Mouse (Mus musculus): ENCODE measurements around the gene Col24a1.
A peak's percentile ranks its signal among the peaks of the same experiment; 100 is the strongest.

Gene Col24a1

DNA sequence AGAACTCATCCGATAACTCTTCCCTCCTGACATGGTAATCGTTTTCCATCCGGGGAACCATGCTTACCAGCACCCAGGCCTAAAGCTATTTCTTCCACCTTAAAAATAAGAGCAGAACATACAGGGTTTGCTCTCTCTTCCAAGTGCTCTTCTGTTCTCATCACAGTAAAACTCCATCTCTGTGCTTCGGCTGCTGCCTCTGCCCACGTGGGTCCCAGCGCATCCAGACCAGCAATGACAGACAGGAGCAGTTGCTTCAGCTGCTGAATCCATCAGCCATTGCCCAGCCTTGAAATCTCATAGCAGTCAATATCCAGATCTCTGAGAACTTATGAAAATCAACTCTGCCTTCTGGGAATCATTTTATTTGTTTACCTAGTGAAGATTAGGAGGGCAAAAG, 110.7 kb downstream of the Col24a1 start:
- H3K9me3 ChIP-seq (ENCODE audit: low read length): no peaks in the 10 kb centered on the region
- no peak overlapping the region for H3K4me3 ChIP-seq (replicated peaks; ENCODE audit: low read length)
- TF ChIP-seq NANOG (IDR thresholded peaks at IDR 0.05; ENCODE audit: borderline replicate concordance, low read length): no peak
- no peak for TF ChIP-seq CTCF (conservative IDR thresholded peaks at IDR 0.05; ENCODE audit: low read length)
- no peak for TF ChIP-seq POU5F1 (IDR thresholded peaks at IDR 0.05; ENCODE audit: borderline replicate concordance, low read length)
- H3K36me3 ChIP-seq (ENCODE audit: insufficient read depth, low read length): no peaks in the 10 kb centered on the region
- peaks cover 11% of the 10 kb centered on the region; the same call in 1 of the 2 replicates for H3K27me3 ChIP-seq (ENCODE audit: insufficient read depth, low read length)
- H3K4me1 ChIP-seq (replicated peaks; ENCODE audit: low read depth, low read length): peaks cover 9% of the 10 kb centered on the region

- peaks cover 3% of the 10 kb centered on the region; the same call in 1 of the 2 replicates for H3K27me3 ChIP-seq (ENCODE audit: insufficient read depth, low read length)
- TF ChIP-seq CTCF (conservative IDR thresholded peaks at IDR 0.05; ENCODE audit: low read length): peak; percentile 58
- no peak for TF ChIP-seq NANOG (IDR thresholded peaks at IDR 0.05; ENCODE audit: borderline replicate concordance, low read length)
Observed at GRCm38 (mm10) chr3:145408045-145408444, 115.8 kb downstream of the Col24a1 start.

DNA sequence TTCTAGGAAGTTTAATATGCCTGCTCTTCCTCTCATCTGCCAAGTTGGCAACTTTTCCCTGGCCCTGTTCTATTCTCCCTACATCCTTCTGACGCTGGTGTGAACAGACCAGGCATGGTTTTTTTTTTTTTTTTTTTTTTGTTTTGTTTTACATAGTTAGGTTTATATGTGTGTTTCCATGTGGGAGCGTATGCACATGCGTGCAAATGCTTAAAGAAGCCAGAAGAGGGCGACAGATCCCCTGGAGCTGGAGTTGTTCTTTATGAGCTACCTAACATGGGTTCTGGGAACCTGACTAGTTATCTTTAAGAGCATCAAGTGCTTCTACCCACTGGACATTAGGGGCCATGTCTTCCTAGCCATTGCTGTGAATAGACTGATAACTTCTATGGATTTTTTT, 119.9 kb downstream of the Col24a1 start:
- Histone ChIP-seq H3K4me3 (replicated peaks; ENCODE audit: low read length) (no peak overlapping the region), H3K36me3 (ENCODE audit: insufficient read depth, low read length) (no peaks in the 10 kb centered on the region), H3K9me3 (ENCODE audit: low read length) (no peaks in the 10 kb centered on the region), H3K4me1 (replicated peaks; ENCODE audit: low read depth, low read length) (no peaks in the 10 kb centered on the region), H3K27me3 (ENCODE audit: insufficient read depth, low read length) (no peaks in the 10 kb centered on the region)
- TF ChIP-seq CTCF (conservative IDR thresholded peaks at IDR 0.05; ENCODE audit: low read length) (peak; percentile 64), POU5F1 (IDR thresholded peaks at IDR 0.05; ENCODE audit: borderline replicate concordance, low read length) (no peak), NANOG (IDR thresholded peaks at IDR 0.05; ENCODE audit: borderline replicate concordance, low read length) (no peak)

More at GRCm38 (mm10) chr3:145408045-145408444, 115.8 kb downstream of the Col24a1 start:
- Histone ChIP-seq H3K4me1 (replicated peaks; ENCODE audit: low read depth, low read length) (no peaks in the 10 kb centered on the region), H3K9me3 (ENCODE audit: low read length) (no peaks in the 10 kb centered on the region), H3K36me3 (ENCODE audit: insufficient read depth, low read length) (no peaks in the 10 kb centered on the region), H3K4me3 (replicated peaks; ENCODE audit: low read length) (no peak overlapping the region)

- H3K36me3 ChIP-seq (ENCODE audit: insufficient read depth, low read length): no peaks in the 10 kb centered on the region
- no peaks in the 10 kb centered on the region for H3K9me3 ChIP-seq (ENCODE audit: low read length)
- H3K4me3 ChIP-seq (replicated peaks; ENCODE audit: low read length): no peak overlapping the region
- TF ChIP-seq CTCF (conservative IDR thresholded peaks at IDR 0.05; ENCODE audit: low read length): no peak
- TF ChIP-seq NANOG (IDR thresholded peaks at IDR 0.05; ENCODE audit: borderline replicate concordance, low read length): no peak
- TF ChIP-seq POU5F1 (IDR thresholded peaks at IDR 0.05; ENCODE audit: borderline replicate concordance, low read length): no peak
- H3K27me3 ChIP-seq (ENCODE audit: insufficient read depth, low read length): no peaks in the 10 kb centered on the region
- H3K4me1 ChIP-seq (replicated peaks; ENCODE audit: low read depth, low read length): no peaks in the 10 kb centered on the region
Observed at GRCm38 (mm10) chr3:145414362-145414761, 122.1 kb downstream of the Col24a1 start.

DNA sequence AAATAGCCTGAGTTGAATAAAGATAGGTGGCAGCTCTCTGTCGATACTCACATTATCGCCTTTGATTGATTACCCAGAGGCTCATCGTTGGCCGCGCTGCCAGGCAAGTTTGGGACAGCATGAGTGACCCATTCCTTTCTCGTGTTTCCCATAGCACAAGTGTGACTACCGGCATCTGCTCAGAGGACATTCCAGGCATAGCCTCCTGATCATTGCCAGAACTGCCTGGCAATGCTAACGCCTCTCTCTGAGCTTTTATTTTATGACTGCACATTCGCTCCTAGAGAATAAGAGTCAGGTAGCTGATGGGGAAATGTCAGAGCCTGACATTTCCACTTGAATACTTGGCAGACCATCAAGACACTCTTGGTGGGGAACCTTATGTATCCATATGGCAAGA, 125.5 kb downstream of the Col24a1 start:
- Histone ChIP-seq H3K27me3 (ENCODE audit: insufficient read depth, low read length) (no peaks in the 10 kb centered on the region), H3K9me3 (ENCODE audit: low read length) (no peaks in the 10 kb centered on the region), H3K36me3 (ENCODE audit: insufficient read depth, low read length) (no peaks in the 10 kb centered on the region), H3K4me3 (replicated peaks; ENCODE audit: low read length) (no peak overlapping the region), H3K4me1 (replicated peaks; ENCODE audit: low read depth, low read length) (no peaks in the 10 kb centered on the region)
- TF ChIP-seq POU5F1 (IDR thresholded peaks at IDR 0.05; ENCODE audit: borderline replicate concordance, low read length) (no peak), CTCF (conservative IDR thresholded peaks at IDR 0.05; ENCODE audit: low read length) (no peak), NANOG (IDR thresholded peaks at IDR 0.05; ENCODE audit: borderline replicate concordance, low read length) (no peak)

- H3K4me3 ChIP-seq (replicated peaks; ENCODE audit: low read length): no peak overlapping the region
- H3K36me3 ChIP-seq (ENCODE audit: insufficient read depth, low read length): no peaks in the 10 kb centered on the region
- H3K27me3 ChIP-seq (ENCODE audit: insufficient read depth, low read length): no peaks in the 10 kb centered on the region
- no peaks in the 10 kb centered on the region for H3K4me1 ChIP-seq (replicated peaks; ENCODE audit: low read depth, low read length)
- H3K9me3 ChIP-seq (ENCODE audit: low read length): no peaks in the 10 kb centered on the region
- TF ChIP-seq POU5F1 (IDR thresholded peaks at IDR 0.05; ENCODE audit: borderline replicate concordance, low read length): no peak
- TF ChIP-seq CTCF (conservative IDR thresholded peaks at IDR 0.05; ENCODE audit: low read length): no peak
- no peak for TF ChIP-seq NANOG (IDR thresholded peaks at IDR 0.05; ENCODE audit: borderline replicate concordance, low read length)
Observed at GRCm38 (mm10) chr3:145420421-145420820, 128.1 kb downstream of the Col24a1 start.

DNA sequence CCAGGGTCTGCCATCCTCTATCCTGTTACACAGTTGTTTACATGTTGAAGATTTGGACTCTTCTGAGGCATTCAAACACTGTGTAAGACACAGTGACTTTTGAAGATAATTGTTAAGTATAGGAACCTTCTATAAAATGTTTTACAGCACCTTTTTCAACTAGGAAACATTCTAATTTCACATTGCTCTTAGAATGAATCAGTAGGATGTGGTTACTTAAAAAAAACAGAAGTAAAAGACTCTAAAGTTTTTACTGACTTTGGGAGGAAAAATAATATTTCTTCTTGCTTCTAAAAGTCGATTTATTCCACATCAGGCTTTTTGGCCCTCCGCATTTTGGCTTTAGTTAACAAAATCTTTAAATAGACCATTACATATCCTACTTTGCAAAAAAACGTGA, 129.8 kb downstream of the Col24a1 start:
- no peaks in the 10 kb centered on the region for H3K27me3 ChIP-seq (ENCODE audit: insufficient read depth, low read length)
- H3K4me1 ChIP-seq (replicated peaks; ENCODE audit: low read depth, low read length): no peaks in the 10 kb centered on the region
- H3K9me3 ChIP-seq (ENCODE audit: low read length): no peaks in the 10 kb centered on the region
- H3K4me3 ChIP-seq (replicated peaks; ENCODE audit: low read length): no peak overlapping the region
- H3K36me3 ChIP-seq (ENCODE audit: insufficient read depth, low read length): no peaks in the 10 kb centered on the region
- TF ChIP-seq CTCF (conservative IDR thresholded peaks at IDR 0.05; ENCODE audit: low read length) (no peak), POU5F1 (IDR thresholded peaks at IDR 0.05; ENCODE audit: borderline replicate concordance, low read length) (no peak), NANOG (IDR thresholded peaks at IDR 0.05; ENCODE audit: borderline replicate concordance, low read length) (no peak)

- TF ChIP-seq CTCF (conservative IDR thresholded peaks at IDR 0.05; ENCODE audit: low read length): no peak
- Histone ChIP-seq H3K36me3 (ENCODE audit: insufficient read depth, low read length) (no peaks in the 10 kb centered on the region), H3K4me3 (replicated peaks; ENCODE audit: low read length) (no peak overlapping the region), H3K4me1 (replicated peaks; ENCODE audit: low read depth, low read length) (no peaks in the 10 kb centered on the region), H3K27me3 (ENCODE audit: insufficient read depth, low read length) (no peaks in the 10 kb centered on the region), H3K9me3 (ENCODE audit: low read length) (peaks cover 6% of the 10 kb centered on the region)
Observed at GRCm38 (mm10) chr3:145438352-145438751, 146.1 kb downstream of the Col24a1 start.

- no peaks in the 10 kb centered on the region for H3K27me3 ChIP-seq (ENCODE audit: insufficient read depth, low read length)
- no peak for TF ChIP-seq POU5F1 (IDR thresholded peaks at IDR 0.05; ENCODE audit: borderline replicate concordance, low read length)
- no peak for TF ChIP-seq CTCF (conservative IDR thresholded peaks at IDR 0.05; ENCODE audit: low read length)
- no peak for TF ChIP-seq NANOG (IDR thresholded peaks at IDR 0.05; ENCODE audit: borderline replicate concordance, low read length)
- no peak overlapping the region for H3K4me3 ChIP-seq (replicated peaks; ENCODE audit: low read length)
- no peaks in the 10 kb centered on the region for H3K4me1 ChIP-seq (replicated peaks; ENCODE audit: low read depth, low read length)
- peaks cover 10% of the 10 kb centered on the region for H3K9me3 ChIP-seq (ENCODE audit: low read length)
- no peaks in the 10 kb centered on the region for H3K36me3 ChIP-seq (ENCODE audit: insufficient read depth, low read length)
Observed at GRCm38 (mm10) chr3:145439086-145439485, 146.8 kb downstream of the Col24a1 start.
